Mouse (Mus musculus) central nervous system, embryonic 18 days (tissue): ENCODE data around the gene B230118H07Rik. TPM values are rescaled to one million over a fixed set of nuclear protein-coding genes. Genes with fewer than 3 reads are reported as not detected.

Source experiments
- polyA plus RNA-seq: library from polyadenylated mRNA; depleted of rRNA; stranded (reverse); fragments of >200 nt; gene quantifications from 2 replicates; pipeline ENCODE4 v1.2.3, GENCODE M21; 2012; rRNA removed

Gene B230118H07Rik
- 20.9 and 25.0 TPM in 2 replicates for polyA plus RNA-seq

DNA sequence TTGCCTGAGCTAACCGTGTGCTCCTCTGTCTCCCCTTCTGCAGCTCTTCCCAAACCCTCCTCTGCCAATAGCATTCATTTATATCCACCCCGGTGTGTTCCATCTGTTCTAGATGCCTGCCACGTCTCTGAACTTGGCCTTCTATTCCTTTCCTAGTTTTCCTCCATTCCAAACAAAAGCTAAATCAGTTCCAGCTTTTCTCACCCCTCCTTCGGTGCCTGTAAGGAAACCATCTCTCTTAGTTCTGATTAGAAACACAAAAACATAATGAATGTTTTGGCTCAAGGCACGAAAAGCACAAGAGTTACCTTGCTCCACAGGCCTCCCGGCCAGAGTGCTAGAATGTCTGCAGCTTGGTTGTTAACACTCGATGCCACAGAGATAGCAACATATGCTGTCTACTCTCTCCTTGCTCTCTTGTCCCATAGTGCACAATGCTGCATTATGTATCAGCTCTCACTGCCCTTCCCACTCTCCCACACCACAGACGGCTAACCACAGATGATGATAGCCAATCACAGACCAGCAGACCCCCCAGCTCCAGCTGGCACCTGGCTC, at the start of gene B230118H07Rik, which contains the start of gene Rag1:
Gene B230118H07Rik (minus strand): TSS at position 419 of the 558 bp plus-strand sequence.
Gene Rag1 (minus strand): TSS at position 388 of the 558 bp plus-strand sequence.

DNA sequence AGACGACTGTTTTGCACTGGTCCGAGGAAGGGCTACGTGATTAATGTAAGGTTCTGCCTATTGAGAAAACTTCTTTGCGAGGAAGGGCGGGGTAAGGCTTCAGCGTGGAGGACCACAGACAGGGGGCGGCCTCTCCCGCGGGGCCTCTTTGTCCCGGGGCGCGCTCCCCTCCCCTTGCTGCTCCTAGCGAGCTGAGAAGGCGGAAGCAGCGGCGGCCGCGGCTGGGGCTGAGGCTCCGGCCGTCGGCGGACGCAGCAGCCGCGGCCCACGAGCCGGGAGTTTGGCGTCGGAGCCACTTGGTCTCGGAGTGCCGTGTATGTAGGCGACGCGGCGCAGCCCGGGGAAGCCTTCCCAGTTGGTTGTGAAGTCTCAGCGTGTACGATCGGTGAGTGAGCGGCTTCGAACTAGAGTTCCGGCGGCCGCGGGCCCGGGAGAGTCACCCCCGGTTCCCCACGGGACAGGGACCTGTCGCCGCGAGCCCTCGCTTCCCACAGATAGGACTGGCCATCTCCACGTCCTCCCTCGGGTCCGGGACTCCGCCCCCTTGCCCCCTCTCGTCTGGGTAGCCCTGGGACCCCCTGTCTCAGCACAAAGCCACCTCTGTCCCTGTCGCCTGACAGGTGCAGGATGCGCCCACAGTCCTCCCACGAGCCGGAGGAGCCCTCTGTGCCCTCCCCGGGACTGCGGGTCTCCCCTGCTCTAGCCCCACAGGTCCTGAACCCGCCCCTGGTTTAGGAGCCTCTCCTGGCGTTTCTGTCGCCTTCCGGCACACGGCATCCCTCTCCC, 29.1 kb upstream of the B230118H07Rik start, which contains the start of gene Traf6:
Gene Traf6 (plus strand): TSS at position 194 of the 786 bp plus-strand sequence.

GRCm38 (mm10) chr2:101624526-101624925, 24.8 kb downstream of the B230118H07Rik start, which contains the start of gene Rag2:
TSS of gene Rag2 (plus strand) at chr2:101624718.

Other genes starting within 250 kb of the B230118H07Rik start
- gene Rag2, start 24.8 kb downstream of the B230118H07Rik start, polyA plus RNA-seq, result not detected in 2 replicates
- 0.10 and 0.13 TPM in 2 replicates for gene Rag1, start within 50 bp of the B230118H07Rik start, polyA plus RNA-seq
- 11.8 and 12.6 TPM in 2 replicates for gene Traf6, start 28.9 kb upstream of the B230118H07Rik start, polyA plus RNA-seq
- gene Prr5l, start 233.5 kb upstream of the B230118H07Rik start, polyA plus RNA-seq, result 2.8 and 2.9 TPM in 2 replicates
- 129 and 150 TPM in 2 replicates for gene Commd9, start 236.7 kb upstream of the B230118H07Rik start, polyA plus RNA-seq